Mouse (Mus musculus): Measurements from ENCODE around the gene Chl1. TPM values are rescaled to one million over a fixed set of nuclear protein-coding genes. Genes with fewer than 3 reads are reported as not detected.

The Chl1 gene
- polyA plus RNA-seq, 1 experiment: 0.38 TPM

- WGBS: 81% methylated on average over 3 of the region's 3 CpGs
- no peak for DNase-seq (ENCODE audit: low read depth, low spot score)
Measured at GRCm38 (mm10) chr6:103622117-103622713, 111.8 kb downstream of the Chl1 start.

GRCm38 (mm10) chr6:103632856-103633255 is 122.5 kb downstream of the Chl1 start:
- WGBS: 21% methylated on average over 3 of the region's 3 CpGs
- DNase-seq (ENCODE audit: low read depth, low spot score): no peak

DNA sequence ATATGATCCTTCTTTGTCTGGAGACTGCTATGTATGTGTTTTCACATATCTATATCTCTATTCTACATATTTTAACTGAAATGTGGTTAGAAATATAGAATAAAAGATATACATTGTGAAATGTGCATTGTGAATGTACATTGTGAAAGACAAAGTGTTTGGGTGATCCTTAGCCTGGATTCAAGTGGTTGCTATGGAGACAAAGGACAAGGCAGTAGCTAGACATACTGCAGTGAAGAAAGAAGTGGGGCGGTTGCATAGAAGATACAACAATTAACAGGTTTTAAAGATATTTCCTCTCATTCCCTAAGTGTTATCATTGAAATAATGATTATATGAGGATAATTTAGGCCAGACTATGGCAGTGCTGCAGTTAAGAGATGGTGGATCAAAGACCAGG is 146.4 kb downstream of the Chl1 start:
- DNase-seq (ENCODE audit: low read depth, low spot score): no peak

GRCm38 (mm10) chr6:103659173-103659572 is 148.8 kb downstream of the Chl1 start:
- DNase-seq (ENCODE audit: low read depth, low spot score): no peak
- WGBS: 96% methylated on average over 2 of the region's 2 CpGs

More for the DNA sequence above, 146.4 kb downstream of the Chl1 start:
- WGBS: 86% methylated on average over 1 of the region's 1 CpGs

DNA sequence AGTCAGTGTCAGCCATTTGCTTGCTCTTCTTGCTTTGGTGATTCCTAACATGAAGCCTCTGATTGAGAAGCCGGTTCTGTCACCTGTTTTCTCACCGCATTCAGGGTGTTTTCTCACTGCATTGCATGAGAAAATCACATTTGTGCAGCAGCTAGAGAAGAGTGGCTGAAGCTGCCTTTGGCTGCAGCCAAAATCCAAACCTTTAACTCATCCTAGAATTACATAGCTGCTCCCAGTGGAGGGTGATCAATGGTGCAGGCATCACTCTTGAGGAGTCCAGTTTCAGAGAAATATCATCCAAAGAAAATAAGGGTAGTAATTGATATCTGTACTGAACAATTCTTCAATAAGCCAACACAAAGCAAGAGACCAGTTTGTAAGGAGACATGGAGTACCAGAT is 154.8 kb downstream of the Chl1 start:
- WGBS: 86% methylated on average over 2 of the region's 2 CpGs

DNA sequence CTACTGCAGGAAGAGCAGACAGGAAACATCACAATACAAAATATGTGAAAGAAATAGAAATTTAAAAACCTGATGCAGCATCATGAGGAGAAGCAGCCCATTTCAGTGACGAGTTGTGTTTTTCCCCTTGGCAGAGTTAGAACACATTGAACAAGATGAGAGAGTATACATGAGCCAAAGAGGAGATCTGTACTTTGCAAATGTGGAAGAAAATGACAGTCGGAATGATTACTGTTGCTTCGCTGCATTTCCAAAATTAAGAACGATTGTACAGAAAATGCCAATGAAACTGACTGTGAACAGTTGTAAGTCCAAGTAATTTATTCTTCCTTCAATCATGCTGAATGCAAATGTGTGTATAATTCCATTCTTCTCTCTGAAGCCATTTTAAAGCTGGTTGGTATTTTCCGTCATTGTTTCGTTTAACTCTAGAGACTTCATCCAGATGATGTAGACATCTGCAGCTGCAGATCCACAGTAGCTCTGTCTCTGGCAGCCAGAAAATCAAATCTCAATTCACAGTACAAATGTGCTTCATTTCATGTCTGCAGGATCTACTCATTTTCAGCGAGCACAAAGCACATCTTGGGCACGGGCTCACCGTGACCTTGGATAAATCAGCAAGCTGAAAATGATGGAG is 155.4 kb downstream of the Chl1 start:
- WGBS: 86% methylated on average over 9 of the region's 9 CpGs

More for the DNA sequence above, 154.8 kb downstream of the Chl1 start:
- no peak for DNase-seq (ENCODE audit: low read depth, low spot score)

GRCm38 (mm10) chr6:103673111-103673510 is 162.7 kb downstream of the Chl1 start:
- 90% methylated on average over 3 of the region's 3 CpGs for WGBS

More for the DNA sequence above, 155.4 kb downstream of the Chl1 start:
- DNase-seq (ENCODE audit: low read depth, low spot score): no peak

DNA sequence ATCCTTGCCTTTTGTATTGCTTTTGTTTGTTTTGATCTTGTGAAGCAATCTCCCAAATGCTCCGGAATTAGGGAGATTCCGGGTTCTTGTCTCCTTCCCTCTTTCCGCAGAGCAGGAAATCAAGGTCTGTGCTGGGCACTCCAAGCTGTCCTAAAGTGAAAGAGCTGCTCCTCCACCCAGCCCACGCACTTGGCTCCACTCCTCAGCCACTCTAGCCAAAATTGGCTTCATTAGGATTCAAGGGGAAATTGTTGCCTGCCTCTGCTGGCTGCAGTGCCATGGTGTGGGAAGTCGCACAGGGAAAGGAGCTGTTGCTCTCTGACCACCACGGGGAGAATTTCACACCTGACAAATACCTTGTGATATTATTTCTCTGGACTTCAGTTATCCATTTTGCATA is 163.9 kb downstream of the Chl1 start:
- 59% methylated on average over 6 of the region's 6 CpGs for WGBS
- no peak for DNase-seq (ENCODE audit: low read depth, low spot score)

More at GRCm38 (mm10) chr6:103673111-103673510, 162.7 kb downstream of the Chl1 start:
- no peak for DNase-seq (ENCODE audit: low read depth, low spot score)

DNA sequence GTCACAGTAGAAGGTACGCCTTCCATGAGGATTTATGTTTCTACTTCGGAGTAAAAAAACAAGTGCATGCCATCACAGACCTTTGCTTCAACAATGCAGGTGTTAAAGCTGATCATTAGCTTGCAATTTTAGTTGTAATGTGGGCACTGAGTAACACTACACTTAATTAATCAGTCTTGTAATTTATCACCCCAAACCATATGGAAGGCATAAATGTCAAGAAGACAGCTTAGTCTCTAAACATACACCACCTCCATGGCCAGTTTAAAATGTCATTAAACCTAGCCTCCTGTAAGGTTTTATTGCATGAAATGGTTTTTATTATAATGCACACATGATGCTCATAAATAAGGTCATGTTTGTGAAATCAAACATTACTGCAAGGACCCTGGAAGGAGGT is 164.8 kb downstream of the Chl1 start:
- no peak for DNase-seq (ENCODE audit: low read depth, low spot score)

GRCm38 (mm10) chr6:103676664-103677063 is 166.3 kb downstream of the Chl1 start:
- DNase-seq (ENCODE audit: low read depth, low spot score): no peak
- WGBS: 79% methylated on average over 5 of the region's 5 CpGs

More for the DNA sequence above, 164.8 kb downstream of the Chl1 start:
- 89% methylated on average over 2 of the region's 2 CpGs for WGBS

DNA sequence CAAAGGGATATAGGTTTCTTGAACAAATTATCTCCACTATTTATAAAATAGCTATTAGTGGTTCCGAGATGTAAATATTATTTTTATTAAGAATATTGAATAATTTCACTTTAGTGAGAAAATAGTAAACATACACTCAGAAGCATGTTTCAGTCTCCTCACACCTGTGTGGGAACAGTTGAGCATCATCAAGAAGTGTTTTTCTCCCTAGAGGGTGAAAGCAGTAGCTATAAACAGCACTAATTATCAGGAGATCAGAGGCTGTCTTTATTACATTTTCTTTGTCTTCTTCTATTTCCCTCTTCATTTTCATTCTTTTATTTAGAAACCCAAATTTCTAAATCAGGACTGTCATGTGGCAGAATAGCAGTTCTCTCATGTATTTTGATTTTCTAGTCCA is 166.7 kb downstream of the Chl1 start:
- no peak for DNase-seq (ENCODE audit: low read depth, low spot score)
- 77% methylated on average over 1 of the region's 1 CpGs for WGBS

DNA sequence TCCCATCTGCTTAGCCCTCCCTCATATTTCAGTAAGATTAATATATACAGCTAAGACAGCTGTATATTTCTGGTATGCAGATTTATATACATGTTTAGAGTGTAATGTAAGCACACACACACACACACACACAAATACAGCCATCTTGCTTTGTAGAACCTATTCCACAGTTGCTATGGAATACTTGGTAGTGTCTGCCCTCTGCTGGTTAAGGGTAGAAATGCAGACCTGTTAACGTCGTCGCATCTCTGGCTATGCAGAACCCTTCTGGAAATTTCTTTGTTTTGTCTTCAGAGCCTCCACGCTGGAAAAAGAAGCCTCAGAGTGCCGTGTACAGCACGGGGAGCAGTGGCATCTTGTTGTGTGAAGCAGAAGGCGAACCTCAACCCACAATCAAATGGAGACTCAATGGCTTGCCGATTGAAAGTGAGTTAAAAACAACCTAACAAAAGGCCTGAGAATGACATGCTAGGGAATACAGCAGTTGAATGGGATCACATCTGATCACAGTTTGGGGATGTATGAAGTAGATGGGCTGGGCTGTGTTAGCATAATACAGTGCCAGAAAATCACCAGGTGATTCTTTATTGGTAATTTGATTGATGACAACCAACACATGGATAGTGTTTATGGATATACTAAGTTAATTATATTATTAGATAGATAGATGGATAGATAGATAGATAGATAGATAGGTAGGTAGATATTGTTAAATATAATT is 172.6 kb downstream of the Chl1 start:
- DNase-seq (ENCODE audit: low read depth, low spot score): no peak
- WGBS: 16% methylated on average over 8 of the region's 8 CpGs

DNA sequence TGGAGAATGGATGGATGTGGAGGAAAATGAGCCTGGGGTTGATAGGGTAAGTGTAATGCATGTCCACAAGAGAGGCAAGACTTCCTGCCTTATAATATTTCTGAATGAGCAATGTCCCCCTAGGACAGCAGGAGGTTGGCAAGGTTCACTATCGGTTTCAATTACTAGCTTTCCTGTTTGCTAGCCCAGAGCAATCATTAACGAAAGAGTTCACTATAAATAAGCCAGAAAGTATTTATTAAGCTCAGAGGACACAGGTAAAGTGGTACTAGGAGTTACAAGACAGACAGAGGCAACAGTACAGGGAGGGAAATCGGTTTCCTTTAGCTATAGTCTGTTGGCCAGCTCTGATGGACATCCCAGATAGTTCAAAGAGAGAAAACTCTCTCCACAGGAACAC is 182.1 kb downstream of the Chl1 start:
- 54% methylated on average over 3 of the region's 3 CpGs for WGBS
- no peak for DNase-seq (ENCODE audit: low read depth, low spot score)

- DNase-seq (ENCODE audit: low read depth, low spot score): no peak
- WGBS: 61% methylated on average over 7 of the region's 7 CpGs
Measured at GRCm38 (mm10) chr6:103697349-103698028, 187.1 kb downstream of the Chl1 start.

- WGBS: 56% methylated on average over 1 of the region's 1 CpGs
- DNase-seq (ENCODE audit: low read depth, low spot score): no peak
Measured at GRCm38 (mm10) chr6:103699482-103699881, 189.1 kb downstream of the Chl1 start.

DNA sequence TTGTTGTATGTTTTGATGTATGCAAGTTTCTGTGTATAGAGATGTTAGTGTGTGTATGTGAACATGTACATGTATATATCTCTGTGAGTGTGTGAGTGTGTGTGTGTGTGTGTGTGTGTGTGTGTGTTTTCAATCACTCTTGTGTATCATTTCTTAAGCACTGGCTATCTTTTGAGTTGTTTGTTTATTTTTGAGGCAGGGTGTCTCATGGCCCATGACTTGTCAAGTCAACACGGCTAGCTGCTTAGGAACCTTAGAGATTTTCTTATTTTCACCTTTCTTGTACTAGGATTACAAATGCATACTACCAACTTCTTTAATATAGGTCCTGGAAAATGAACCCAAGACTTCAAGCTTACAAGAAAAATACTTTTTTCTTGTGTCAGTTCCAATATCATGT is 189.5 kb downstream of the Chl1 start:
- DNase-seq (ENCODE audit: low read depth, low spot score): no peak
- WGBS: 54% methylated on average over 1 of the region's 1 CpGs

DNA sequence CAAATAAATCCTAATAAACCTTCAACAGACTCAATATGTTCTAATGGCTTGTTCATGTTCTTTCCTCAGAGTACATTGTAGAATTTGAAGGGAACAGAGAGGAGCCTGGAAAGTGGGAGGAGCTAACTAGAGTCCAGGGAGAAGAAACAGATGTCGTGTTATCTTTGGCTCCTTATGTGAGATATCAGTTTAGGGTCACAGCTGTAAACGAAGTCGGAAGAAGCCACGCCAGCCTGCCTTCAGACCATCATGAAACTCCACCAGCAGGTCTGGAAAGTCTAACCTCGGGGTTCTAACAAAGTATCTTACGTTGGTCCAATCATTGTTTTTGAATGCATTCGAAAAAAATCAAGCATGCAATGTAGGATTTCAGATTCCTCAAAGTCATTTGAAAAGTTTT is 189.9 kb downstream of the Chl1 start:
- no peak for DNase-seq (ENCODE audit: low read depth, low spot score)
- 59% methylated on average over 7 of the region's 7 CpGs for WGBS

GRCm38 (mm10) chr6:103706366-103706765 is 196.0 kb downstream of the Chl1 start:
- 75% methylated on average over 3 of the region's 3 CpGs for WGBS
- no peak for DNase-seq (ENCODE audit: low read depth, low spot score)

GRCm38 (mm10) chr6:103739291-103739690 is 228.9 kb downstream of the Chl1 start:
- no peak for DNase-seq (ENCODE audit: low read depth, low spot score)

DNA sequence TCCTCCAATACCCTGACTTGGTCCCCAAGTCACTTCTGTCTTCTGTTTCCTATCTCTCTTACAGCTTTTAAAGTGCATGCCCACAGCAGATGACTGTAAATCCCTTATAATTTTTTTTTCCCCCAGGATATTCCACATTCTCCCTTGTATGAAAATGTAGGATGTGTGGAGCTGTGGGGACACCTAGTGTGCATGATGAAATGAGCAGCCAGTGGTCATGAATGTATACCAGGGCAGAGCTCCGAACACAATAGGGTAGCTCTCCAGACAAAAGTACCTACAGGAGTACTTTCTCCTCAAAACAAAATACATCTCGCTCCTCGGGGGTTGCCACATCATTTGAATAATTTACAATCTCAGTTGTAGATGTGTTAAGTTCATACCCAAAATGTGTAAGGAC is 232.4 kb downstream of the Chl1 start:
- DNase-seq (ENCODE audit: low read depth, low spot score): no peak
- 49% methylated on average over 3 of the region's 3 CpGs for WGBS

All from large intestine, adult 2 months (tissue).